Mouse (Mus musculus): ENCODE results near the gene Depp1.
A peak's percentile ranks its signal among the peaks of the same experiment; 100 is the strongest.

Depp1 gene

DNA sequence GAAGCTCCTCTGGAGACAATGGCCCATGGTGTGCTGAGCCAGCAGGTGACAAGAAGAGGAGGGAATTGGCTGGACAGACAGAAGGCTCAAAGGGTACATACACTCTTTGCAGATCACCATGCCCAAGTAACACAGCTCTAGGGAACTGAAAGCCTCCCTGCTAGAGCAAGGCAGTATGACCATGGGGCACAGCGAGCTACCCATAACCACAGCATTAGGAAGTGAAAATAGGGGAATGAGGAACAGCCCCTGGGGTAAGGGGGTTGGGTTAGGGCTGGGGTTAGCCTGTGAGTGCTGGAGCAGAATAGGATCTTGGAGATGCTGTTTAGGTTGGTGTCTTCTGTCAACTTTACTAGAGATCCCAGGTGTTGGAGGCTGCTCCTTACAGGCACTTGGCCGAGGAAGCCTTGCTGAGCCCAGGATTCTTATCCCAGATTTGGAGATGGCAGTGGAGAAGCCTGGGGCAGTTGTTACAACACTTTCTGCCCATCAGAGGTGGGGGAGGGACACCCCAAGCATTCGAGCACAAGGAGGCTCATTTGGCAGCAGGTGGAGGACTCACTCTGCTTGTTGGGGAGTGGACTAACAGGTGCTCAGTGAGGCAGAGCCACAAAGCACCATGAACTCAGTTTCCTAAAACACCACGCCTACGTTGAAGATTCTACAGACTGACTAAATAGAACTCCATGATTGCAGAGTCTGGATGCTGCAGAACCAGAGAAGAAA lies 29.3 kb downstream of the Depp1 start:
- no peak; the same call in 1 of the 2 replicates for ATAC-seq (ENCODE audit: low TSS enrichment)

DNA sequence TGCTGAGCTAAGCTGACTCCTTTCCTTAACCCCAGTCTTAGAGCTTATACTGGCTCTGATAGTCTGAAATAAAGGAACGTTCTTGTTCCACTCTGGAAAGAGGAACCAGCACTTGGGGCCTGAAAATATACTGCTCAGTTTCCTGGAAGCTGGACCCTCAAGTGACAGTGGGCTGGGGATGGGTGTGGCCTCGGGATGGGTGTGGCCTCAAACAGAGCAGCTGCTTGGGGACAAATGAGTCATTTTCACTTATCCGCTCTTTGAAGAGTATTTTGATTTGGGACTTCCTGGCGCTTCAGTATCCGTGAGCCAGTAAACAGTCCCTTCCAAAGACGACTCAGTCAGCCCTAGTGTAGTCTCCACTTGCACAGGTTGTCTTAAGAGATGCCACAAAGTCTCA lies 31.9 kb downstream of the Depp1 start:
- no peak for ATAC-seq (ENCODE audit: low TSS enrichment)

DNA sequence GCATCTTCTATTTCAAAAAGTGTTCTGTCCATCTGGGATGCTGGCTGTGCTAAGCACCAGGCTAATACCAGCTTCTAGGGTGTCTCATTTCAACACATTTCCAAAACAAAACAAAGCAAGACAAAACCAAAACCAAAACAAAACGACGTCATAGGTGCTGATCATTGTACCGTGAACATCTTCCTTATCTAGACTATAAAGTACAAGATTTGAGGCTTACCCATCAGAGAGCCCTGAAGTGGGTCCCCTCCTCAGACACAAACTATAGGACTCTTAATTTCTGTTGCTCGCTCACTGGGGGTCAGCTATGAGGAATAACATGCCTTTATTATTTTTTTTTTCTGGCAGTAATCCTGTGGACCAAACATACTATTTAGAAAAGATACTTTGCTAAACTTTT lies 43.2 kb downstream of the Depp1 start:
- no peak for ATAC-seq (ENCODE audit: low TSS enrichment)

DNA sequence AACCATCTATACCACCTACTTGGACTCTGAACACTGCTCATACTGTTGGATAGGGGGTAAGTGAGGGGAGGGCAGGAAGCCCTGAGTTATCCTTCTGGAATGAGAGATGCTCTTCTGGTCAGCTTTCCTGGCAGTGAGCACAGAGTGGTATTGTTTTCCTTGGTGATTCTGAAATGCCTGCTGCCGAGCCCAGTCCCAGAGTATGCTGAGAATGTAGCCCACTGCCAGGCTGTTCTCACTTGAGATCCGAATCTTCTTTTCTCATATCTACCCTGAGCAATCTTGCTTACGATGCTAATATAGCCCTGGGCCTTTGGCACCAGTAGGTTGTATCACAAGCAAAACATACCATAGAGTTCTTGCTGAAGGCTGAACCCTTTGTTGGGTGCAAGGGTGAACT lies 43.9 kb downstream of the Depp1 start:
- ATAC-seq (ENCODE audit: low TSS enrichment) = no peak

DNA sequence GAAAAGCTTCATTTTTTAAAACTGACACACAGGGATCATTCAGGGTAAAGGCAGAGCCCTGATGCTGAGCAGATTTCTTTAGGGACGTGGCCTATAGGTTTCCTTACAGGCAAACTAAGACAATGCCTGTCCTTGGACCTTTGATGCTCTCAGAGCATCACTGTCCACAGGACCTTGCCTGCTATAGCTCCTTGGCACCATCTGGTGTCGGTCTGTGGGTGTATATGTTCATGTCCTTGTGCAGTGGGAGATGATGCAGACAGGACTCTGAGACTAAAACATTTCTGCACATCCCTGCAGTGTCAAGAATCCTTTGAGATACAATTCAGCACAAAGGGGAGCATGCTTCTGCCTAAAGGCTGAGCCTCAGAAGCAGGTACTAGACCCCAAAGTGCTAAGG lies 47.0 kb downstream of the Depp1 start:
- peak; percentile 41; the same call in 1 of the 2 replicates for ATAC-seq (ENCODE audit: low TSS enrichment)

DNA sequence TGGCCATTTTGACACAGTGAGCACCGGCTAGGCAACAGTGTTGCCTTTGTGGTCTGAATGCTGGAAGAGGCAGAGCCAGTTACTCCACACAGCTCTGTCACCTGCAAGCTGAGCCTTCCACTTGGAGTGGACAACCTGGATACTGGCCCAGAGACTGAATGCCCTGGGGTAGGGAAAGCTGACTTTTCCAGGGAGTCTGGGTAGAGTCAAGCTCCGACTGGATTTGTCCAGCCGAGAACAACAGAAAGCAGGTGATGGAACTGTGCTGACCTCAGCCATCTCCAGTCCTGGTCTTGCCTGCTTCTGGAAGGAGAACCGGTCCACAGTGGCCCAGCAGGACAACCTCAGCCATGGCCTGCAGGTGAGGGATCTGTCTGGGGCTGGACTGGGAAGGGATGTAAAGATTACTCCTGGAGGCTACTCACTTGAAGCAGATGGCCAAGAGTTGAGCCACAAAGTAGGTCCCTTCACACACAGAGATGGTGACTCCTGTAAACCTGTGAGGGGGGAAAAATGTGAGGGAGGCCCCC lies 47.6 kb downstream of the Depp1 start:
- no peak for ATAC-seq (ENCODE audit: low TSS enrichment)

DNA sequence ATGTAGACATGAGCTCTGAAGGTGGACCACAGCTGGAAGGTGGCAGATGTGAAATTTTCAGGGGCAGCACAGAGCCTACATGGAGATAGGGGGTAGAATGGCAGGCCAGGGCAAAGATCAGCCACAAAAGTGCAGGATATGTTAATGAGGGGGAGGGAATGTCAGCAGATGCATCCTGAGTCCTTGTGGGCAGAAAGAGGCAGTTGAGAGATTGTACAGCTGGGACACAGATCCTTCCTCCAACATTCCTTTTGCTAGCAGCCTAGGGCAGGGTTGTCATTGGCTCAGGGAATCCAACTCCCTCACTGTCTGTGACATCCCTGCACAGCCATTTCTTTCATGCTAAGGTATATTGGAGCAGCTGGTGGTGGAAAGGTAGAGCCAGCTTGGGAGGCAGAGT lies 50.4 kb downstream of the Depp1 start:
- no peak for ATAC-seq (ENCODE audit: low TSS enrichment)
